Mouse (Mus musculus) cortical plate, adult 2 months (tissue): ENCODE results near the gene Mrln.

Source experiments
- CTCF ChIP-seq: fragments of 200-500 bp; IDR thresholded peaks from 2 replicates; pipeline ENCODE4 v1.5.1; 2011; ENCODE audit warnings: mild to moderate bottlenecking, control low read depth, low read length; ENCODE audit not compliant: insufficient read depth; ENCODE audit errors: extremely low read depth
- POLR2A ChIP-seq: fragments of 200-500 bp; IDR thresholded peaks from 2 replicates; pipeline ENCODE4 v1.6.1; 2011; ENCODE audit warnings: mild to moderate bottlenecking, low read length, control low read depth; ENCODE audit not compliant: insufficient read depth; ENCODE audit errors: extremely low read depth

DNA sequence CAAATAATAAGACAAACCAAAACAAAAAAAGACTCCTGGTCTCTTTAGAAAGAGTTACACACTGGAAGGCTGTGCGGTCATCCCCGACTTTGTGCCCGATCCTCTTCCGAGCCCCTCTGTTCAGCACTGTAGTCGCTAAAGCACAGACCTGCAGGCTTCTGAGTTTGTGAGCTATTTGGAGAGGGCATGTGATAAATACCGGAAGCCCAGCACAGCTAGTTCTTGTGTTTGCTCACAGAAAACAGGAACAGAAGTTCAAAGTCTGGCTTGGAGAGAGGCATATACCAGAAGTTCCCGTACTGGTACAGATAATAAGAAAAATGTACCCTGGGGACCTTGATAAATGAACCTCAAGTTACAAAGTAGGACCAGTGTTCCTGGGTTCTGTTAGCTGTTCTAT lies 9.2 kb upstream of the Mrln start:
- TF ChIP-seq CTCF (no peak), POLR2A (no peak)
